Mouse (Mus musculus) urinary bladder, postnatal 10 days (tissue): ENCODE results near the gene Ppil1.

ENCODE experiments used
- DNase-seq: peaks from one replicate; pipeline ENCODE4 v3.0.0; 2022; ENCODE audit warnings: low spot score

Gene Ppil1

GRCm38 (mm10) chr17:29263840-29264633 lies at the start of gene Ppil1:
Gene Ppil1 (minus strand): TSS chr17:29264186.
- DNase-seq: no peak

DNA sequence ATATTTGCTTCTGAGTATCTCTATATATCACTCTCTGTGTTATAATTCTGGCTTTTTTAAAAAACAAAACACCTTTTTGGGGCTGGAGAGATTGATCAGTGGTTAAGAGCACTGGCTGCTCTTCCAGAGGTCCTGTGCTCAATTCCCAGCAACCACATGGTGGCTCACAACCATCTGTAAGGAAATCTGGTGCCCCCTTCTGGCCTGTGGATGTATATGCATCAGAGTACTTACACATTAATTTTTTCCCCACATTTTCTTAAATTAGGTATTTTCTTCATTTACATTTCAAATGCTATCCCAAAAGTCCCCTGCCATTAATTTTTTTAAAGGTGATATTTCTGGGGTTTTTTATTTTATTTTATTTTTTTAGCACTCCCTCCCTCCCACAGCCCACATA lies 49.3 kb upstream of the Ppil1 start:
- DNase-seq: no peak

DNA sequence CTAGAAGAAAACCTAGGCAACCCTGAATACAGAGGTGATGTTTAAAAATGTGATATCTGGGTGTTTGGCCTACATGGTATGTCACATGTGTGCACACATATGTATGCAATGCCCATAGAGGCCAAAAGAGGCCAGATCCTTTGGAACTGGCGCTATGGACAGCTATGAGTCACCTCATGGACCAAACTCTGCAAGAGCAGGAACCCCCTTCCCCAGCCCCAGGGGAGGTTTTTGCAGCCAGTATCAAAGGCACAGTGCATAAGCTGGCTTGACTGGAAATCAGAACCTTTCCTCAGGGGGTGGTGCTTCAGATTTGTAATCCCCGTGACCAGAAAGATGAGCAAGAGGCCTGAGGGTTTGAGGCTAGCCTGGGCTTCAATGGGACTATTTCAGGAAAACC lies 48.1 kb upstream of the Ppil1 start:
- DNase-seq: no peak

DNA sequence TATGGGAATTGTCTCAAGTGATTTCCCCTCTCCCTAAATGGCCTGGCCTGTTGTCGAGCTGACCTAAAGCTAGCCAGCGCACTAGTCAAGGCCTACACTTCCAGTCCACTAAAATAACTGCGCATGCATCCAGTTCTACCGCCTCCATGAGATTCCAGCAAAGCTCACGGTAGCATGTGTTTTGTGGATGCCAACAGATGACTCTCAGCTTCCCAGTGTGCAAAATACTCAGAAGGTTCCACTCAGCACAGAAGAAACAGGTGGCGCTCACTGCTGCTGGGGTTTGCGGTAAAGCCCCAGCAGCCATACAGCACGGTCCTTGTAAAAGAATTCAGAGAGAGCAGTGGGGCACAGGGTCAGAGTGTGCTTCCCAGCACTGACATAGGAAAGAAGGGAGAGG lies 47.6 kb upstream of the Ppil1 start:
- no peak for DNase-seq

DNA sequence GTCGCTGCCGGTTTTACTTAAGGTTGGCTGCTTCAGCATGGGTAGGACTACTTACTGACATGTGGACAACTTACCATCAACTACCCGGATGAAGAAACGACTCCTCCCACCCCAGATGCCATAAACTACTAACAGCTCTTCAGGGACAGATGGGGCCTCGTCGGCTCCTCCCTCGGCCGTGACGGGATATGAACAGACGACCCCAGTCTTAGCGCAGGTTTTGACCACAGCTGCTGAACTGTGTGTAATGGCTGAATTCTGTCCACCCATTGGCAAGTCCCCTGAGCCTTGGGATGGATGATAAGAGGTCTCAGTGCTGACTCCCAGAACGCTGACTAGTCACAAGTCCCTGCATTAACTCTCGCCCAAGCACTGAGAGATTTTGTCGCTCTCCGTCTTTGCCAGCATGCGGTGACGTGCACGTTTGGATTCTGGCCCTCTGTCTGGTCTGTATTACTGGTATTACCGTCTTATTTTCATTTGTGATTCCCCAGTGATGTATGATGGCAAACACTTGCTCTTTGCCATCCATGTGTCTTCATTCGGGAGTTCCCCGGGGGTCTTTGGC lies 46.2 kb upstream of the Ppil1 start:
- no peak for DNase-seq

- DNase-seq: no peak
Observed at GRCm38 (mm10) chr17:29305871-29306270, 41.9 kb upstream of the Ppil1 start.

DNA sequence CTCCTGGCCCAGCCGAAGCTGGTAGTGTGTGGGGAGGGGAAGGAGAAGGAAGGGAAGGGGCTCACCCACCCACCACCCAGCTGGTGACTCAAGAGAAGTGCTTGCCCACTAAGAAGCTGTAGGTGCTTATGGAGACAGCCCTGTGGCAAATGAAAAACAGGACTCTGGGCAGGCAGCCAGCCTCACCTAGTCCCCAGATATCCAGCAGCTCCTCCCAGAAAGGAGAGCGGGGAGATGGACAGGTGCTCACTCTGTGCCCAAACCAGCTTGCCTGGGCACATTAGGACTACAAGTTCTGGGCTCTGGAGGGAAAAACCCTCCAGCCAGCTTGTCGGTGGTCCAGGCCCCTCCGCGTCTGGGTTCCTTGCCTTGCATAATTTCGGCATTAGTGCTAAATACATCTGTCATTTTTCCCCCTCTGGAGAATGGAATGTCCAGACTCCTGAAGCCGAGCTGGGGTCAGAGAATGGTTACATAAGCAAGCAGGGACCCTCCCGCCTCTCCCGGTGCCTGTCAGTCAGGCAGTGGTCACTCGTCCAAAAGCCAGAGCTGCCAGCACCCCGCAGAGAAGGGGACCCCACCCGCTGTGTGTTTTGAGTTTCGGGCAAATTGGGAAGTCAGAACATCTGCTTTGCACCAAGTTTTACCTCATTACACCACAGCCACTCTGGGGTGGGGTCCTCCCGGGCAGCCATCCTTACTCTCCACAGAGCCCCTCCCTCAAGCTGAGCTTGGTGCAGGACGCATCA lies 41.2 kb upstream of the Ppil1 start:
- DNase-seq: no peak

- no peak for DNase-seq
Observed at GRCm38 (mm10) chr17:29304376-29305057, 40.5 kb upstream of the Ppil1 start.

GRCm38 (mm10) chr17:29303856-29304255 lies 39.9 kb upstream of the Ppil1 start:
- no peak for DNase-seq

GRCm38 (mm10) chr17:29303087-29303486 lies 39.1 kb upstream of the Ppil1 start:
- no peak for DNase-seq

- DNase-seq: no peak
Observed at GRCm38 (mm10) chr17:29302149-29302548, 38.2 kb upstream of the Ppil1 start.

DNA sequence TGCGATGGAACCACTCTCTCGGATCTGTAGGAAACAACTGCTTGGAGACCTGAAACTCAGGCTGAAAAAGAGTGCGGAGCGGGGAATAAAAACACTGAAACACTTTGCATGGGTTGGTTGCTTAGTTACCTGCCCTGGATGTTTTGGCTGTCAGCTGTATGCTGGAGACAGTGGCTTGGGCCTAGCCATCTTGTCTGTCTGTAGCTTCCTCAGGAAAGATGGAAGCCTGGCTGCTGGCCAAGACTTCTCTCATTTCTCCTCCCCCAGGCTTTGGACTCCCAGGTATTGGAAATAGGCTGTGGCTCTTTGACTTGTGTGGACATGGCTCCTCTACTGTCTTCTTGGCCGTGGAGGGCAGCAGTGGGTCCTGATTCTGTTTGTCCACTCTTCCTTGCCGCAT lies 37.4 kb upstream of the Ppil1 start:
- DNase-seq: no peak

- DNase-seq: no peak
Observed at GRCm38 (mm10) chr17:29300926-29301325, 36.9 kb upstream of the Ppil1 start.

DNA sequence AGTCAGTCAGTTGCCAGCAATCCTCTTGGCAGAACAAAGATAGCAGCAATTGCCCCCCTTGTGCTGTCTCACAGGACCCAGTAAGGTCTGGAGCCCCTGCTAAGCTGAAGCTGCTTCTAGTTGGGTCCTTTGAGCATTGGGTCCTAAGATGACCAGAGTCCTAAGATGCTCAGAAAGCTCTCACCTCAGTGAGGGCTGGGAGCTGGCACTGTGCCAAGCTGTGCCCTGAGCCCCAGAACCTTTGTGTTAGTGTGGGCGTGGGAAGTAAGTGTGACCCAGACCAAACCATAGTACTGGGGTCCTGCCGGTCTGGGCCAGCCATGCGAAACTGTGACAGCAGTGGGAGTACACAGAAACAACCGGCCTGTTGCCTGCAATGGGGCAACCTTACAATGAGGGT lies 35.3 kb upstream of the Ppil1 start:
- DNase-seq: no peak

- DNase-seq: no peak
Observed at GRCm38 (mm10) chr17:29297813-29298212, 33.8 kb upstream of the Ppil1 start.

DNA sequence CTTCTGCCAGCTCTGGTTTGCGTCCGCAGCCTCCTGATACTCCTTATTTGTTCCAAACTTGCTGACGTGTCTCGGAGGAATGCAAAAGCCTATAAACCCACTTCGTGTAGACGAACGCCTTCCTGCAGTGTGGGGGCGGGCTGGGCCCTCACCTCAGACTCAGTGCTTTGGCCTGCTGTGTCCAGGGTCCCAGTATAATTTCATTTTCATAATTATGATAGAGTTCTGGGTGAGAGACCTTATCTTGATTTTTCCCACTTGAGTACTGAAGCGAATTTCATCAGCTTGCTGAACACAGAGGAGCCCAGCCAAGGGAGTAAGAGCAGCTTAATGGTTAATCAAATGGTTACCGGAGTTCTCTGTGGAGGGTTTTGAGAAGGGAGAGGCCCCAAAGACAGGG lies 33.3 kb upstream of the Ppil1 start:
- DNase-seq: no peak

GRCm38 (mm10) chr17:29295835-29296234 lies 31.8 kb upstream of the Ppil1 start:
- DNase-seq: no peak

GRCm38 (mm10) chr17:29293807-29294605 lies 30.0 kb upstream of the Ppil1 start:
- DNase-seq: no peak

DNA sequence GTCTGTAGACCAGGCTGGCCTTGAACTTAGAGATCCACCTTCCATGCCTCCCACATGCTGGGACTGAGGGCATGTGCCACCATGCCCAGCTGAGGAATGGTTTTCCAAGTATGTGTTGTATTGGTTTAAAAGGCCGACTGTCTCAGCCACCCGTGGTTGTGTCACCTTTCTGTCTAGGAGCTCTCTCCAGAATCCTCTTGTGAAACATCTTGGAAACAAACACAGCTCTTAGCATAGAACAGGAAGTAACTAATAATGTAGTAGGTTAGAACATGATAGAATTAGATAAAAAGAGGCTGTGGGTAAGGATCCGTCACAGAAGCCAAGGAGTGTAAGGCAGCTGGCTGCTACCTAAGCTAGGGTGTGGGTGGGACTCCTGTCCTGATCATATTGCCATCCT lies 29.0 kb upstream of the Ppil1 start:
- no peak for DNase-seq

- no peak for DNase-seq
Observed at GRCm38 (mm10) chr17:29291793-29292192, 27.8 kb upstream of the Ppil1 start.

DNA sequence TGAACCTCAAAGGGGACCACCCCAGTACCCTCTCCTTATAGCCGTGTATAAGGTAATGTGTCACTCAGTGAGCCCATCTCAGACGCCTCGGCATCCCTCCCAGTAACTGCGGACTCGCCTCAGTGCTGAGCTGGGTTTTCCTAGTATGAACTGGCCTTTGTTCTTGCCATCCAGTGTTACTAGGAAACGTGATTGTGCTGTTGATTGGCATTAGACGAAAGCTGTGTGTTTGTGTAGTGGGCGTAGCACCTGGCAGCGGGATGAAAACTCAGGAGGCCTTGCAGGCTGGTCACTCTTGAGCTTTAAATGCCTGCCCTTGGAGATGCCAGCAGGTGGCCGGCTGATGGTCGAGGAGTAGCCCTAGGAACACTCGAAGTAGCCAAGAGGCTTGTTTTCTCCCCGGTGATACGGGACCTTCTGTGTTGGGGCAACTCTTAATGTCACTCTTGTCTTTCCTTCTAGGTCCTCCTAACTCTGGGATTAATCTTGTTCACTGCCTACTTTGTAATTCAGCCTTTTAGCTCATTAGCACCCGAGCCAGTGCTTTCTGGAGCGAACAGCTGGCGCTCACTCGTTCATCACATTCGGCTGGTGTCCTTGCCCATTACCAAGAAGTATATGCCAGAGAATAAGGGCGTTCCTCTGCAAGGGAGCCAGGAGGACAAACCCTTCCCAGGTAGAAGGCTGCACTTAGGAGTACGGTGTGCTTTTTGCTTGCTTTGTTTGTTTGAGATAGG lies 18.4 kb upstream of the Ppil1 start:
- no peak for DNase-seq
